Mouse (Mus musculus): ENCODE data around the gene Grrp1.
"Not testable (repeated sequence)": the region's sequence is repeated elsewhere in the genome, so short reads cannot be mapped to it uniquely, and the experiment has no call there.

The Grrp1 gene

DNA sequence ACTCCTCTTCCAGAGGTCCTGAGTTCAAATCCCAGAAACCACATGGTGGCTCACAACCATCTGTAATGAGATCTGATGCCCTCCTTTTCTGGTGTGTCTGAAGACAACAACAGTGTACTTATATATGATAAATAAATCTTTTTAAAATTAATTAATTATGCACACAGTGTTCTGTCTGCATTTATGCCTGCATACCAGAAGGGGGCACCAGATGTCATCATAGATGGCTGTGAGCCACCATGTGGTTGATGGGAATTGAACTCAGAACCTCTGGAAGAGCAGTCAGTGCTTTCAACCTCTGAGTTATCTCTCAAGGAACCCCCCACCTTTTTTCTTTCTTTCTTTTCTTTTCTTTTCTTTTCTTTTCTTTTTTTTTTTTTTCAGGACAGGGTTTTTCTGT, 15.7 kb upstream of the Grrp1 start:
- DNase-seq (ENCODE audit: low spot score), result not testable (repeated sequence)

DNA sequence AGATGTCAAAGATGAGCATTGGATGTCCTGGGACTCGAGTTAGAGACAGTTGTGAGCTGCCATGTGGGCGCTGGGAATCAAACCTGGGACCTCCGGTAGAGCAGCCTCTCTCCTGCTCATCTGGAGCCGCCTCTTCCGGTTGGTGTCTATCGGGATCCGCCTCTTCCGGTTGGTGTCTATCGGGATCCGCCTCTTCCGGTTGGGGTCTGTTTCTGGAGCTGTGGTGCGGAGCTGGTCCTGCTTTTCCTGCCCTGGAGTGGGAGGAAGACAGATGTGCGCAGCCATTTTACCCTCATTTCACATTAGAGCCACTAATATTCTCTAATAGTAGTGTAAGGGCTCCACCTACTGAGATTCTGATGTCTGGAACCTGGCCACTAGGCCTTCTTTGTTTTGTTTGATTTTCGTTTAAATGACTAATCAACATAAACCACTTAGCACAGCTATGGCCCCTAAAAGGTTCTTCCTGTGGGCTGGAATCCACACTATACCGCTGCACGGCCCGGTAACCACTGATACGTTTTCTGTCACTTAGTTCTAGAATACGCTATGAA, 14.3 kb upstream of the Grrp1 start:
- DNase-seq (ENCODE audit: low spot score), result no peak

DNA sequence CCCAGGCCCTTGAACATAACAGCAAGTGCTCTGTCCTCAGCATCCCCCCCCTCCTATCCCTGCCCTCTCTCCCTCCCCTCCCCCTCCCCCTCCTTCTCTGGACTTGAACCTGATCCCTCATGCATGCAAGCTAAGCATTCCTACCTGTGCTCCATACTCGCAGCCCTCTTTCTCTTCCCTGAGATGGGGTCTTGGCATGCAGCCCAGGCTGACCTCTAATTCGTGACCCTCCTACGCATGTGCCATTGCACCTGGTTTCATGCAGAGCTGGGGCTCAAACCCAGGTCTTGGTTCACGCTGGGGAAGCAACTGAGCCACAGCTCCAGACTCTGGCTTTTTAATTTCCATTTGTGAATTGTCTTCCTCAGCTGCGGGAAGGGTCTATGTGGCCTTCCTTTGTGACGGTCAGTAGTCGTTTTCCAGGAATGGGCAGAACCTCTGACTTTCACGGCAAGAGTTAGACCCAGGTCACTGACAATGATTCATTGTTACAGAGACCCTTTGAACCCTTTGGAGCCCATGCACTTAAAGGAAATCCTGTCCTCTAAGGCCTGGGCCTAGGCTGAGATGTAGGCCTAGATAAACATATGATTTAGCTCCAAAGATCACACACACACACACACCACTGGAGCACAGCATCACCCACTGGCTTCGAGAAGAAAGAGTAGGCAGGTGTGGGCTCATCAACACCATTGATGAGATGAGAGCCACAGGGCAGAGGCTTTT, 12.1 kb upstream of the Grrp1 start:
- DNase-seq (ENCODE audit: low spot score), result no peak

DNA sequence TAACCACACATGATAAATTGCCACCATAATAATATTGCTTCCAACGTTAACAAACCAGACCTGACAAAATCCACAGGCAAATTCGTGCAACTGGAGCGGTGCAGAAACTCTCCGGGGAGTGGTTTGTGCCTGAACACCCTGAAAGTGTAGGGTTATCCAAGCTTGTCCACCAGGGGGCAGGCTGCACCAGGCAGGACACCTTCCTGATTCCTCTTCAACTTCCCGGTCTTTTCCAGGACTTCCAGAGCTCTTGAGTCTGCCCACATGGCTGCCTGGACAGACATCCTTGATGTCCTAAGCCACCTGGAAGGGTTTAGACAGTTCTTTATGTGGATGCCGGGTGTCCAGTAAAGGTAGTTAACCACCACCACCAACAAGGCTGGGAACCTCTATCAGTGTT, 9.3 kb upstream of the Grrp1 start:
- DNase-seq (ENCODE audit: low spot score), result no peak

DNA sequence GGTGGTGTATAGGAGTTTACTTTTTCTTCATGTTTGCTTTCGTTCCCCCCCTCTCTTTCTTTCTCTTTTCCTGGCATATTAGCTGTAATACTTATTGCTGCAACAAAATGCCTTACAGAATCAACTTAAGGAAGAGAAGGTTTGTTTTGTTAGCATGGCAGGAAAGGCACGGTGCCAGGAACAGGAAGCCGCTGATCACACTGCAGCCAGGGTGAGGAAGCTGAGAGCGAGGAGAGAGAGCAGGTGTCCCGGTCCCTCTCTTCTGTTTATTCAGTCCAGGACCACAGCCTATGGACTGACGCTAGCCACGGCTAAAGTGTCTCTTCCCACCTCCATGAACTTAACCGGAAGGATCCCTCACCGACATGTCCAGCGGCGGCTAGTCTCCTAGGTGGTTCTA, 4.4 kb upstream of the Grrp1 start:
- no peak for DNase-seq (ENCODE audit: low spot score)

DNA sequence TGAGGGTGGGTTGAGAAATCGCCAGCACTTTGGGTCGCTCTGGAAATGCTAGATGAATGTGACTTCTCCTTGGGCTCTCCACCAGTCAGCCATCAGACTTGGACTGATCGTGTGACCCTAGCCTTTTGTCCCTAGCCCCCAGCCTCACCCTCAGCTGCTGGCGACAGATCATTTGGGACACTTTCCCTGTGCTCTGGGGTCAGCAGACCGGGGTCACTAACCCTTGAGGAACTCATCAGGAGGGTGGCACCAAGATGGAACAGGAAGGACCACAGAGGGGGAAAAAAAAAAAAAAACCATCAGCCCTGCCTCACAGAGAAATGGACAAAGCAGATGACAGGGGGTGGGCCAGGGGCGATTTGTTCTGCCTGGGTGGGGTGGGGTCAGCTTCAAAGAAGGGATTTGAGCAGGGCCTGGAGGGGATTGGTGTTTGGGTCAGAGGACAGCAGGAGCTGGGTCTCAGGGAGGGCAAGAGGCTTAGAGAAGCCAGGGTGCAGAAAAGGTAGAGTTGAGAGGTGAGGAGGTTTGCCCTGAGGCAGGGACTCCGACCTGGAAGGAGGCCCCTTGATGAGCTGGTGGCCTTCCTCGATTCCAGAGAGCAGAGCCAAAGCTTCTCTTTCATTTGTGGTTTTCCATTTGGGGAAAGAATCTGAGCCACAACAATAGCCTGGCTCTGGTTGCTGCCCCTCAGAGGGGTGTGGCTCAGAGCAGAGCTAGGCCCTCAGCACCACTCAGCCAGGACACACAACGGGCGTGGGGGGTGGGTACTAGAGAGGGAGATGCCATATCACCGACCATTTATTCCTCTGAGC, 3.5 kb upstream of the Grrp1 start:
- DNase-seq (ENCODE audit: low spot score), result no peak

DNA sequence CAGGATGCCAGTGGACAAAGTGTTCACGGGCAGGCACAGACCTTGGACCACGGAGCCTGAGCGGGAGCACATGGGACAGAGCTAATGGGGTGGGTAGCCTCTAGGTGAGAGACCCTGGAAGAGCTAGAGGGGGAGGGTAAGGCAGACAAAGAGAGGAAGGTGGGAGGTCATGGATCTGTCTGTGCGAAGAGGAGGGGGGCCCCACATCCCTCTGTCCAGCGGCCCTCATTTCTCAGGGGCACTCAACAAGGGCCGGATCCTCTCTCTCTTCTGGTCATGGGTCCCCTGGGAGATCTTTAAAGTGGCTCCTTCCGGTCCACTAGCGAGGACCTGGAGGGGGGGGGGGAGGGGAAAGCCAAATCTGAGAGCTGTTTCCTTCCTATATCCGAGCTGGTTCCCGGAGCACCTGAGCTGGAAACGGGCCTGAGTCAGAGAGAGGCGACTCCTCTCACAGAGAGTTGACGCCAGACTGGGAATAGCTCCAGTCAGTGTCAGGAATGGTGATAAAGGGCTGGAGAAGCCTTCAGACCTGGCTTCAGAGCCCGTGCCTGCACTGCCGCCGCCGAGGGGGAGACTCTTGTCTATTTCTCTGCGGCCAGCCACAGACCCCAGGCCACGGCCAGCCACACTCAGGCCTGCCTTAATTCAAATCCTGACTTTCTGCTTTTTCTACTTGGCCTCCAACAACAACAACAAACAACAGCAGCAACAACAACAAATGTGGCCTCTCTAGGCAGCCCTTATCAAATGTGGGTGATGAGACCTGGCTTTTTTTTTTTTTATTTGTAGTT, 2.7 kb upstream of the Grrp1 start:
- DNase-seq (ENCODE audit: low spot score), result no peak

DNA sequence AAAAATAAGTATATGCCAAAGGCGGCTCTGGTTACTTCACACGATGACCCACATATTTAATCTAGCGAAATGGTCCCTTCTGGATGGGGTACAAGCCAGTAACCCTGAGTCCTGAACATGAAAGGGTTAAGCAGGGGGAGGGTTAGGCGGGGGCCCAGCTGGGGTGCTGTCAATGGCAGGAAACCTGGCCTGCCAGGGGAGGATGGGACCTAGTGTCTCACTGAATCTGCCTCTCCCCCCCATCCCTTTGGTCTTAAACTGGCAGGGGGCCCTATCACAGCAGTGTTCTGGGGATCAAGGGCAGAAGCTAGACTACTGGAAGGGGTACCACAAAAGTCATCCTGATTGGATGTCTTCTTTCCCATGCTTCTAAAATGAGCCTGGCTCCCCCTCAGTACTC, 1.9 kb upstream of the Grrp1 start:
- DNase-seq (ENCODE audit: low spot score), result no peak

DNA sequence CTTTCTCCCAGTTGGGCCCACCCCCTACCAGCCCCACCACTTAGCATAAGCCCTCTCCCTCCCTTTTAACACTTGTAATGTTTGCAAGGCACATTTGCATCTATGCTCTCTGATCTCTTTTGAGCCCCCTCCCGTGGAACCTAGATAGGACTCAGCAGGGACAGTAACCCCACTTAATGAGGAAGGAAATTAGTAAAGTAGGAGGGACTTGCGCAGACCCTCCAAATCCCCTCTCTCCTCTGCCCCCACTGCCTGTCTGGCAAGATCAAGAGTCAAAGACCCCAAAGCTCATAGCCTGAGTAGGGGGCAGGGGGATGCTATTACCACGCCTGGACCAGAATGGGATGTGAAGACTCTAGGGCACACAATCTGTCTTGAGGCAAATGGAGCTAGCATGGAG, 929 bp upstream of the Grrp1 start:
- DNase-seq (ENCODE audit: low spot score), result no peak

DNA sequence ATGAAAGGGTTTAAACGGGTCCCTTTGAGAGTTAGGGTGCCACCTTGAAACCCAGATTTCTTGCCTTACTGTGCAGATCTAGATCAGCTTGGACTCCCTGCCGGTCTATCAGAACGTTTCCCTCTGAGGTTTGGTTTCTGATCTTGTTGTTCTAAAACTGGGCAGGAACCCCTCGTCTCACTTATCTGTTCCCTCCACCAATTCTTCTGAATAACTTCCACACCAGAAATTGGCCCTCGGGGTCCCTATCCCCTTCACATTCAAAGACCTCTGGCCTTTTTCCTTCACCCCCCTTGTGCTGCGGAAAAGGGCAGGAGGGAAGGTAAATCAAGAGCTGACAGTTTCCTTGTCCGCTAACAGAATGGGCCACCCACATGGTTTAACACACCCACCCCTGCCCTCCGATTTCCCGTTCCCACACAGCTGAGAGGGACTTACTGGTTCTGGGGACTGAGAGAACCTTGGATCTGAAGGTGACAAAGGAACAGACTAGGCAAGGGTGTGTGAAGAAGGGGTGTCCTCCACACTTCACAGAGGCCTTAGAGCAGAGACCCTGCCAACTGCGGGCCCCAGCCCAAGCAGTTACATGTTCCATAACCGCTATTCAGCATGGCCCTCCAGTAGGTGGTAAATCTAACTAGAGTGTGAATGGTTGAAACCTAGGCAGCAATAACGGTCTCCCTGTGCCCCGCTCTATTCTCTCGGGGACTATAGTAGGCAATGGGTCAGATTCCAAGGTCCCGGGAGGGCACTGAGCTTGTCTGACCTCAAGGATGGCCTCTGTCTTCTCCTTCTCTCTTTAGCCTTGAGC, 790 bp downstream of the Grrp1 start:
- DNase-seq (ENCODE audit: low spot score), result no peak

DNA sequence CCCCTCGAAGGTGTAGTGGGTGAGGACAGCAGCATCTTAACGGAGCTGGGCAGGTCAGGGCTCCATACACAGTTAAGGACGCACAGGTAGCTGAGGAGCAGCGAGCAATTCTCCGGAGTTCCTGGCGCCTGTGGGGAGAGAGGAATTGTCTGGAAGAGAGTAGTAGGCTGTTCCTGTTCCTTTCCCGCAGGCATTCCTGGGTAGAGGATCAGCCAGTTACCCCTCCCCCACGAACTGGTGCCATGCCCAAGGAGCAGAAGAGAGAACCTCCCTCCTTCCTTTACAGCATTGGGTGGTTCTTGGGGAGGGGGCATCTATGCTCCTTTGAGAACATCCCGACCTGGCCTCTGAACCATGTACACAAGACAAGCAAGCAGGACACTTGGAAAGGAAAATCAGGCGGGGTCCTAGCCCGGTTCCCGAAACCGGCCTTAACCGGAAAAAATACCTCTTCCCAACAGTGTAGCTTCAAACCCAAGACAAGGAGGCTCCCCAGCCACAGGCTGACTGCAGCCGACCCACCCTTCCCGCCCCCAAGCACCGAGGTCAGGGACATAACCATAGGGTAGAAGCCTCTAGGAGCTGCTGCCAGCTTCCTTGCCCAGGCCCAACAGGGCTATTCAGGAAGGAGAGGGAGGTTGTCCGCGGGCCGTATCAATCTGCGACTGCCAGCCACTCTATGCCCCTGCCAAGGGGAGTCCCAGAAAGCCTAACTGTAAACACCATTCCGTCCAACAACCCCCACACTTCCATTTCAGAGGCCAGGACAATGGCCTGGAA, 1.6 kb downstream of the Grrp1 start:
- no peak for DNase-seq (ENCODE audit: low spot score)

DNA sequence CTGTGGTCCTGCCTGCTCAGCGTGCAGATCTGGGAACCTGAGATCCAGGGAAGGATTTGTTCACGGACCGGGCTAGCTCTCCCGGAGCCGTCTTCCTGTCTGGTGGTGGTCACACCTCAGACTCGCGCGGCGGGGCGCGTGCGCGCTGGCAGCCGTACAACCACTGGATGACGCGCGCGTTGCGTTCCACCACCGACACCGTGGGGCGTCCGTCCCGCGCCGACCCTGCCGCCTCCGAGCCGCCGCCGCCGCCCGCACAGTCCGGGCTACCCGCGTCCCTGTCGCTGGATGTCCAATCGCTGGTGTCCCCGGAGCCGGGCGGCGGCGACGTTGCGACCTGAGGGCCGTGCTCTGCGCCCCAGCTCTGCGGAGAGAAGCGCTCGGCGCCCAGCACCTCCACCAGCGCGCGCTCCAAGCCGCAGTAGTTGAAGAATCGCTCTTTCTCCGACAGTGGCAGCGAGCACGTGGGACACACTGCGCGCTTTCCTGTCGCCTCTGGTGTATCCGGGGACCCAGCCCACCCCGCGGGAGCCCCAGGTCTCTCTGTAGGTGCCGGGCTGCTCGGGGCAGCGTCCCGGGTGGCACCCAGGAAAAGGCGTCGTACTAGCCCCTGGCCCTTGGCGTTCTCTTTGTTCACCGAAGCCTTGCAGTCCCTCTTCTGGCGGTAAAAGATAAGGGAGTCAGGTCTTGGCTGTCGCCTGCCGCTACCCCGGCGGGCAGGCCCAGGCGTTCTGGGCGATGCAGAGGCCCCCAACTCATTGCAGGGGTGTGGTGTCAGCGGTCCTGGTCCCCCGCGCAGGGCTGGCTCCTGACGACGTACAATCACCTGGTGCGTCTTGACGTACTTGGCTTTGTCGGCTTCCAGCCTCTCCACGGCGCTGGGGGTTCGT, 2.4 kb downstream of the Grrp1 start:
- no peak for DNase-seq (ENCODE audit: low spot score)

DNA sequence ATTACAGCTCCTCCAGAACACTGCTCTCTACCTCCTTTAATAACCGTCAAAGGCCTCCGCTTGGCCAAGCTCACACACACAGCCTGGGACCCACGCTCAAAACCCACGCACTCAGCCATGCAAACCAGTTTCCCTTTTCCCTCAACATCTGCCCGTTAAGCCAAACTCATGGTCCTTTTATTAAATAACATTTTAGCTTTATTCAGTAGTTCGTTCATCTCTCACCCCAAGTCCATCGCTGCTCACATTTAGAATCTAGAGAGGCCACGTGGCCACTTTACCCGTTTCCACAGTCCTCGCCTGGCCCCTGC, 3.0 kb downstream of the Grrp1 start:
- no peak for DNase-seq (ENCODE audit: low spot score)

DNA sequence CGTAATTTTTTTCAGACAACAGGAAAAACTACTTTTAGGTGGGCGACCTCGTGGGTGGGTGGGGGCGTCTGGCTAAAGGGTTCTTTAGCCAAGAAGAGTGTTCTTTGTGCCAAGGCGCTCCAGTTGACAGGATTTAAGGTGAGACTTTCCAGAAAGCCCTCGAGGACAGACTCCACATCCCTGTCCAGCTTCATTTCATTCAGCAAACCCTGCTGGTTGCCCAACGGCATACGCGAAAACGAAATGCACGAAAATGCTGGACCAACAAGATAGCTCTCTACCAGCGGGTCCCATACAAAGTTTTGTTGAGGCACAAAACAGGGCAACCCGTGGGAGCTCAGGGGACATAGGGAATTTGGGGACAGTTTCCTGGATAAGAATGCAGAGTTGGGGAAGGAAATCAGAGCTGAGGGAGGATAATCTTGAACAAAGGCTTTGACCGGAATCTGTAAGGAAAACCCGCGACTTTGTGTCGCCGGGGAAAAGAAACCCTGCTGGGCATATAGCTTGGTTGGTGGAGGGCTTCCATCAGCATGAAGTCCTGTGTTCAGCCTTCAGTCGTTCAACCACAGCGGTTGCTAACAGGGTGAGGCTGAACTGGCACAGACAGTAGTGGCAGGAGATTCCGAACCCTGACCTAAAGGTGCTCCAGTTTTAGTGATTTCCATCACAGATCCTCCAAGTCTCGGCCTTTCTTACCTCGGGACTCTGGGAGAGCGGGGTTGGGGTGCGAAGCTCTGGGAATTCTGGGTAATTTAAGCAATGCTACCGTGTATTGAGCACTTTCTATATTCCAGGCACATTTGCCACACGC, 3.6 kb downstream of the Grrp1 start:
- DNase-seq (ENCODE audit: low spot score), result no peak

DNA sequence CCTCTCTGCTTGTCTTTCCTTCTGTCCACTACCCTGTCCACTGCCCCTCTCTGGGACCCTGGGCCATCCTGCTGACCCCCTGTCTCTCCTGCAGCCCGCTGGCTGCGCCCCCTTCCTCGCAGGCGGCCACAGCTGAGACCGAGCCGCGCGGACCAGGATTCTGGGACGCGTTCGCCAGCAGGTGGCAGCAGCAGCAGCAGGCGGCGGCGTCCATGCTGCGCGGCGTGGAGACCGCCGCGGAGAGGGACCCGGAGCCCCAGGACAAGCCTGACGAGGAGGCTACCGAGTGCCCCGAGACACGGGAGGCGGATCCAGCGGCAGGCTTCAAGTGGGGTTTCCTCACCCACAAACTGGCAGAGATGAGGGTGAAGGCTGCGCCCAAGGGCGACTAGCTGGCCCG, 4.3 kb downstream of the Grrp1 start:
- DNase-seq (ENCODE audit: low spot score), result no peak

DNA sequence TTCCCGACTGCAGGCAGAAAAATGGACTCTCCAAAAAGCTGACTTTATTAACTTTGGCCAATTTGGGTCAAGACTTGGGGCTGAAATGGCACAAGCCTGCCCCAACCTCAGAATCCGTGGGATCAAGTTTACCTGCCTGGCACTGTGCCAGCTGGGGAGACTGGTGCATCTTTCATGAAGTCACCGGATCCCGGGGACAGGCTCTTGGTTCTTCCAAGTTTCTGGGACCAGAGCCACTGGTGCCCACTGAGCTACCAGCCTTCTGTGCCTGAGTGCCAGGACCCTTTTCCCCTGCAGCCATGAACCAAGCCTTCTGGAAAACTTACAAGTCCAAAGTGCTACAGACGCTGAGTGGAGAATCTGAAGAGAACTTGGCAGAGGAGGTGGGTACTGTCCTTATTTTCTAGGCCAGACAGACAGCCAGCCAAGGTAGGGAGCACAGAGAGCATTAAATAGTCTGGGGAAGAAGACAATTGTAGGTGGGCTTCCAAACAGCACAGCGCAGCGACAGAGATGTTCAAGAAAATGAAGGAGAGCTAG, 7.1 kb downstream of the Grrp1 start, which contains the start of gene Gm30191:
Gene Gm30191, plus strand, starts transcription at position 217 of the 540 bp plus-strand sequence.
- DNase-seq (ENCODE audit: low spot score), result no peak

DNA sequence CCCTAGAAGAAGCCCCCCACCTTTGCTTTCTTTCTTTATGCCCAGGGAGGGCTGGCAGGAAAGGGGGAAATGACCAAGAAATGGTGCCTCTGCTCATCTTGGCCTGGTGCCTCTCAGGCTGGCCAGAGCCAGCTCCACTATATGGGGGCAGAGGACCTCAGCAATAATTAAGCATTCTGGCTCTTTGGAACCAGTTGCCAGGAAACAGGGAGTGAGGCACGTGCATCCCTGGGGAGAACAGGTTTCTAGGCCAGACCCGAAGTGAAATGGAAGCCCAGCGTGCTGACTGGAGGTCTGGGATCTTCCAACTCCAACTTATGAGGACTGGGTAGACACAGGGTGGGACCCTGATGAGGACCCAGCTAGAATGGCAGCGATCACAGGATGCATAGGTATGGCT, 7.7 kb downstream of the Grrp1 start:
- DNase-seq (ENCODE audit: low spot score), result no peak

DNA sequence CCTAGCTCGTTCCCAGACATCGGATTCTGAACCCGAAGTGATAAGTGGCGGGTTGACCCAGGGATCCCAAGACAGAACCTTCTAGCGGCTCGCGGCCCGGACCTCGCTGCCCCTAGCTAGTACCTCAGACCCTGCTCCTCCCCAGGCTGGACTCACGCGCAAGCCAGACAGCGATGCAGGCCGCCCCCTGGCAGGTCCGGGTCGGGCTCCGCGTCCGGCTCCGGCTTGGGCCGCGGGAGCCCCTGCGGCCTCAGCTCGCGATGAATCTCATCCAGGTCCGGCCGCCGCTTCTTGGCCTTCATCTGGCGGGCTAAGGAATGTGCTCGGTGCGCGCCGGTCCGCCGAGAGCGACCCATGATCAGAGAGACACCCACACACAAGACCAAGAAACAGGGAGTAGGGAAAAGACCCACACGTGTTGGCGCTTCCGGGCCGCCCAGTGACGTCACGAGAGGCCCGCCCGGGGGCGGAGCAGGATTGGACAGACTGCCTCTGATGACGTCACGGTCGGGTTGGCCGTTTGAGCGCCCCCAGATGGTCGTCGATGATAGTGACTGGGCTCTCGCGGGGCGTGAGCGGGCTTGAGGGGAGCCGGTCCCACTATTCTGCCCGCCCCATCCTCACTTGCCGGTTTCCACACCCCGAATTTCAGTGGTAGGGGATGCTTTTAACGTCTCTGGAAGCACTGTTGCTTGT, 8.6 kb downstream of the Grrp1 start, which contains the start of gene Zfp593:
Gene Zfp593, minus strand, starts transcription at position 445 of the 696 bp plus-strand sequence.
- peak; percentile 88 for DNase-seq (ENCODE audit: low spot score)
